Mouse (Mus musculus): ENCODE measurements at regions not wholly inside any gene's neighbourhood (a gene's known extent, or its start where the extent isn't known, plus 50 kb on each side); places are given as distances from the start of the nearest gene placed in this dataset.

DNA sequence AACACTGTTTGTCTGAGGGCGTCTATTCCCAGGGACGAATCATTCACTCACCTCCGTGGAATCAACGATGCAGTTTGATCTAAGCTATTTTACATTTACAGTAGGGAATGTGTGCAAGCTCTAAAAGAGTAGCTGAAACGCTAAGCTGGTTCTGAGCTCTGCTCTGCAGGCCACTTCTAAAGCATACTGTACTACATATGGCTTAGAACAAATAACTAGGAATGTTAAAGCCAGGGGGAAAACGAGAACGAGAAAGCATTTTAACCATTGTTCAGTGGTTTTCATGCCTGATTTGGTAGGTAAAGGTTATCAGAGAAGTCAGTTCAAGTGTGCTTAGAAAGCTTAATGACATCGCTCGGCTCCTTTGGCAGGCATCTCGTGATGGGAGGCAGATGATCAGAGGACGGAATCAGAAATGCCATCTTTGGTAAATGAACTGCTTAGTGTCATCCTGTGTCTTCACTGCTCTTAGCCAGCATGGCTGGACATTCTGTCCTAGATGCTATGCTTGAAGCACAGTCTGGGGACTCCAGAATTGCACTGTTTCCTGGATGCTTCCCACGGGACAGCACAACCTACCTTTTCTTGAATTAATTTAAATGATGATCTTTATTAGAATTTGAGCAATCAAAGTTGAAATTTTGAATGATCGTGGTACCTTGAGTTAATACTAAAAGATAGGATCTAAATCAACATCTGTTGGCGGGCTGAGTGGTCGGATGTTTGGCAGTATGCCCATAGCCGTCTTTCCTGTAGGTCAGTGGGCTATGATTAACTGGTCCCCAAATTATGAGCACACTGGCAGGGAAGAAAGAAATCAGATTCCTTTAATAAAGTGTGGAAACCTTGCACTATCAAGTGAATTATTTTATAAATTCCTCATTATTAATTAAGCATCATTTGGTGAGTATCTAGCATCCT lies 495.2 kb downstream of the Hace1 start:
- TF ChIP-seq POLR2A (IDR thresholded peaks at IDR 0.05; ENCODE audit: insufficient read depth, low read depth, low read length) (no peak), CTCF (IDR thresholded peaks at IDR 0.05) (no peak), EP300 (IDR thresholded peaks at IDR 0.05; ENCODE audit: insufficient read depth, low read depth, low read length) (no peak)

All from heart, adult 2 months (tissue).